Mouse (Mus musculus) CH12.LX (cell line): Measurements from ENCODE around the gene Rgs12. TPM values are rescaled to one million over a fixed set of nuclear protein-coding genes. Genes with fewer than 3 reads are reported as not detected.

Experiments
- DNase-seq: peaks from one replicate; pipeline ENCODE4 v3.0.0-alpha.2; 2013; ENCODE audit errors: extremely low read depth
- H3K27ac ChIP-seq: 2 replicates; pipeline ENCODE4 v1.5.1; 2012; ENCODE audit warnings: low read depth, mild to moderate bottlenecking, control low read depth, moderate library complexity; ENCODE audit not compliant: insufficient read depth
- H3K27me3 ChIP-seq: replicated peaks from 2 replicates; pipeline ENCODE3; 2012; ENCODE audit warnings: inconsistent platforms
- H3K36me3 ChIP-seq, 2 experiments: replicated peaks in 1 of 2; 2 replicates each; pipeline versions ENCODE3 to v1.6.1; 2012; ENCODE audit warnings: inconsistent platforms in 1 of 2, low read length in 1 of 2, mild to moderate bottlenecking in 1 of 2, mixed read lengths in 1 of 2, moderate library complexity in 1 of 2; ENCODE audit not compliant: control insufficient read depth in 1 of 2, insufficient read depth in 1 of 2
- H3K4me1 ChIP-seq, 2 experiments: 2 replicates each; pipeline ENCODE4 v1.6.1; 2012; ENCODE audit warnings: inconsistent platforms in 1 of 2, moderate library complexity in 1 of 2; ENCODE audit not compliant: insufficient read depth in 2 of 2, control insufficient read depth in 1 of 2
- H3K4me2 ChIP-seq: 2 replicates; pipeline ENCODE4 v1.6.1; 2012; ENCODE audit warnings: low read depth, mild to moderate bottlenecking, control low read depth; ENCODE audit not compliant: poor library complexity, insufficient read depth, severe bottlenecking
- H3K4me3 ChIP-seq, 3 experiments: fragments of 150-350 bp in 1 of 3; sonication (generic) in 1 of 3; replicated peaks in 1 of 3; 2 replicates each; pipeline versions ENCODE3 to v1.5.1; 2011 to 2012; ENCODE audit warnings: low read depth in 2 of 3, low read length in 2 of 3, mild to moderate bottlenecking in 2 of 3, moderate library complexity in 2 of 3, control low read depth in 1 of 3, improper control_type of control experiment in 1 of 3, inconsistent platforms in 1 of 3, mixed read lengths in 1 of 3; ENCODE audit not compliant: poor library complexity in 1 of 3
- H3K79me2 ChIP-seq: replicated peaks from 2 replicates; pipeline ENCODE4 v1.6.1; 2012; ENCODE audit warnings: mild to moderate bottlenecking, moderate library complexity; ENCODE audit not compliant: control insufficient read depth, poor library complexity, insufficient read depth, severe bottlenecking; ENCODE audit errors: extremely low read depth
- H3K9ac ChIP-seq: 2 replicates; pipeline ENCODE4 v1.6.1; 2012; ENCODE audit warnings: low read depth, mild to moderate bottlenecking, control low read depth, moderate library complexity; ENCODE audit not compliant: insufficient read depth
- H3K9me3 ChIP-seq: replicated peaks from 2 replicates; pipeline ENCODE3; 2012; ENCODE audit warnings: low read length, inconsistent platforms, mixed read lengths
- BHLHE40 ChIP-seq: IDR thresholded peaks from 2 replicates; pipeline ENCODE4 v1.6.1; 2011; ENCODE audit warnings: mild to moderate bottlenecking, low read depth, low read length, improper control_type of control experiment
- CHD1 ChIP-seq: IDR thresholded peaks from 2 replicates; pipeline ENCODE4 v1.6.1; 2012; ENCODE audit warnings: low read depth, low read length, improper control_type of control experiment, inconsistent platforms
- CHD2 ChIP-seq: IDR thresholded peaks from 2 replicates; pipeline ENCODE4 v1.6.1; 2011; ENCODE audit warnings: low read length, improper control_type of control experiment
- CTCF ChIP-seq, 2 experiments: IDR thresholded peaks in 1 of 2; conservative IDR thresholded peaks in 1 of 2; 2 replicates each; pipeline ENCODE4 v1.5.1; 2011 to 2012; ENCODE audit warnings: low read depth in 2 of 2, low read length in 2 of 2, improper control_type of control experiment in 1 of 2, inconsistent platforms in 1 of 2, mild to moderate bottlenecking in 1 of 2, moderate library complexity in 1 of 2
- E2F4 ChIP-seq: IDR thresholded peaks from 2 replicates; pipeline ENCODE4 v1.6.1; 2011; ENCODE audit warnings: low read depth, low read length, improper control_type of control experiment; ENCODE audit not compliant: insufficient replicate concordance
- ETS1 ChIP-seq: conservative IDR thresholded peaks from 2 replicates; pipeline ENCODE4 v1.6.1; 2012; ENCODE audit warnings: low read depth, mild to moderate bottlenecking, inconsistent platforms, low read length, improper control_type of control experiment, moderate library complexity
- GABPA ChIP-seq: IDR thresholded peaks from 2 replicates; pipeline ENCODE4 v1.6.1; 2012; ENCODE audit warnings: low read depth, low read length, improper control_type of control experiment, inconsistent platforms; ENCODE audit not compliant: insufficient replicate concordance
- HCFC1 ChIP-seq: IDR thresholded peaks from 2 replicates; pipeline ENCODE4 v1.6.1; 2012; ENCODE audit warnings: low read depth, mild to moderate bottlenecking, inconsistent platforms, low read length, improper control_type of control experiment
- IRF4 ChIP-seq: IDR thresholded peaks from 2 replicates; pipeline ENCODE4 v1.6.1; 2014; ENCODE audit warnings: low read depth, mild to moderate bottlenecking, inconsistent platforms, low read length, improper control_type of control experiment
- JUN ChIP-seq: IDR thresholded peaks from 2 replicates; pipeline ENCODE4 v1.6.1; 2011; ENCODE audit warnings: low read depth, mild to moderate bottlenecking, low read length, improper control_type of control experiment, moderate library complexity; ENCODE audit not compliant: insufficient read depth
- NELFE ChIP-seq: IDR thresholded peaks from 2 replicates; pipeline ENCODE4 v1.6.1; 2011; ENCODE audit warnings: low read depth, low read length, improper control_type of control experiment
- NRF1 ChIP-seq: IDR thresholded peaks from 2 replicates; pipeline ENCODE4 v1.6.1; 2014; ENCODE audit warnings: low read depth, mild to moderate bottlenecking, inconsistent platforms, low read length, improper control_type of control experiment, moderate library complexity
- POLR2AphosphoS2 ChIP-seq: IDR thresholded peaks from 2 replicates; pipeline ENCODE4 v1.6.1; 2011; ENCODE audit warnings: low read depth, low read length, improper control_type of control experiment
- TCF12 ChIP-seq: IDR thresholded peaks from 2 replicates; pipeline ENCODE4 v1.6.1; 2014; ENCODE audit warnings: low read depth, mild to moderate bottlenecking, inconsistent platforms, low read length, improper control_type of control experiment
- USF1 ChIP-seq: IDR thresholded peaks from 2 replicates; pipeline ENCODE4 v1.6.1; 2014; ENCODE audit warnings: low read depth, mild to moderate bottlenecking, inconsistent platforms, low read length, improper control_type of control experiment
- ZKSCAN1 ChIP-seq: IDR thresholded peaks from 2 replicates; pipeline ENCODE4 v1.6.1; 2012; ENCODE audit warnings: low read depth, inconsistent platforms, low read length, improper control_type of control experiment, borderline replicate concordance
- ZMIZ1 ChIP-seq: IDR thresholded peaks from 2 replicates; pipeline ENCODE4 v1.6.1; 2012; ENCODE audit warnings: low read depth, mild to moderate bottlenecking, inconsistent platforms, low read length, improper control_type of control experiment
- ZNF384 ChIP-seq: IDR thresholded peaks from 2 replicates; pipeline ENCODE4 v1.6.1; 2012; ENCODE audit warnings: low read depth, low read length, improper control_type of control experiment, inconsistent platforms
- dilution Hi-C: fragments of 300-500 bp; cut with MboI; formaldehyde crosslinking; loops from 2 replicates; pipeline ENCODE4 v1.14.3; 2020; ENCODE audit warnings: low sequenced_read_pairs; ENCODE audit not compliant: extremely low pct_unique_long_range_greater_than_20kb, extremely low pct_ligation_motif_present
- in situ Hi-C: fragments of 300-500 bp; cut with MboI; formaldehyde crosslinking; loops from 3 replicates; pipeline ENCODE4 v1.14.3; 2019; ENCODE audit warnings: low sequenced_read_pairs, low pct_ligation_motif_present, low pct_unique_long_range_greater_than_20kb, mixed read lengths
- polyA plus RNA-seq: library from polyadenylated mRNA; unstranded; fragments of >175 nt; gene quantifications from 2 replicates; pipeline ENCODE4 v1.2.1, GENCODE M21; 2012; ENCODE audit warnings: low read depth; ENCODE audit not compliant: insufficient read length
- total RNA-seq, 2 experiments: library from RNA; depleted of rRNA; stranded (reverse); fragments of 300-350 nt in 1 of 2; fragments of >200 nt in 1 of 2; gene quantifications; 2 replicates each; pipeline ENCODE4 v1.2.3; 2012 to 2014

Rgs12 gene
- total and polyA plus RNA-seq, 3 experiments = 6.8 to 9.8 (median 8.1) TPM

DNA sequence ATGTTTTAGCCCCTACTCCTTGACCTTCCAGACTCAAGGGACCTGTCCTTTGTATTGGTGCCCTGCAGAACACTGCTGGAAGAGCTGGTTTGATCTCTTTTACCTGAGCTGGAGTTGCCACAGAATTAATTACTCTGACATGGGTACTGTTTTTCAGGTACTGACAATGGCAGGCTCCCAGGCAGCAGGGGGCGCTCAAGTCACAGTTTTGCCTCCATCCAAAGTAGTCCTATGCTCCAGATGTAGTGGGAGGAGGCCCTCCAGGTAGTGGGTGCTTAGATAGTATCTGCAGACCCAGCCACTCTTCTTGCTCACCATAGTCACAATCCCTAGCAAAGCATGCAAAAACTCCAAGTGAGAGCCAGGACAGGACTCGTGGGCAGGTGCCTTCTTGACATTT lies 36.6 kb downstream of the Rgs12 start (continued):
- TF ChIP-seq ETS1 (no peak), E2F4 (no peak), GABPA (no peak), NELFE (peak; percentile 63; the same call in 1 of the 2 replicates)
- TF ChIP-seq, all 38 proteins: peak for 7

DNA sequence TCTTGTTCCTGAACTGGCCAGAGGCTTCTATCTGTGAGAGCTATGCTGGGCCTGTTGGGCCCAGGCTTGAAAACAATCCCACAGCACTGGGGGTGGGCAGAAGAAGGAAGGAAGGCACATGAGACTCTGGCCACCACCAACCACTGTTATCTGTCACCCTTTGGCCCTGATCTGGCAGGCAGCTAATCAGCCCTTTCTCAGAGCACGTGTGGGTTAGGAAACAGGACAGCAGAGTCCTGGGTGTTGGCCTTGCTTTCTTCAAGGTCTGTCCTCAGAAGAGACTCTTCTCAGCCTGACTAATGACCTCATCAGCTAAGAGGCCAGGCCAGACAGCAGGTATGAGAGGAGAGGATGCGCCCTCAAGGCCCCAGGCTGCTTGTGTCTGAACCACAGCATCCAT lies 38.2 kb downstream of the Rgs12 start:
- in situ Hi-C loops (loop anchor here (5.0 kb wide), 1 partner anchor 45 kb away; no protein-coding TSS in a partner anchor), dilution Hi-C loops (no loop called here)
- no peak overlapping the region for H3K9ac ChIP-seq
- H3K4me2 ChIP-seq = no peak overlapping the region
- H3K4me3 ChIP-seq = no peak overlapping the region
- peaks cover 8% of the 10 kb centered on the region for H3K27me3 ChIP-seq
- no peaks in the 10 kb centered on the region; a peak in 1 of 4 replicates for H3K4me1 ChIP-seq
- no peak for DNase-seq
- H3K79me2 ChIP-seq = no peaks in the 10 kb centered on the region
- no peak overlapping the region for H3K27ac ChIP-seq
- H3K9me3 ChIP-seq = no peaks in the 10 kb centered on the region
- TF ChIP-seq POLR2AphosphoS2 = no peak
- no peak for TF ChIP-seq TCF12
- no peak for TF ChIP-seq JUN
- TF ChIP-seq CTCF (conservative IDR thresholded peaks at IDR 0.05 in 1 of 2, IDR thresholded peaks at IDR 0.05 in 1 of 2; ENCODE audit: low read depth in 2 of 2, low read length in 2 of 2) = no peak
- TF ChIP-seq CHD1 = no peak
- no peak for TF ChIP-seq ZMIZ1
- no peak for TF ChIP-seq ZKSCAN1
- no peak for TF ChIP-seq NRF1
- TF ChIP-seq HCFC1 = no peak
- TF ChIP-seq ZNF384 = no peak
- TF ChIP-seq IRF4 = no peak
- no peaks in the 10 kb centered on the region for H3K36me3 ChIP-seq

DNA sequence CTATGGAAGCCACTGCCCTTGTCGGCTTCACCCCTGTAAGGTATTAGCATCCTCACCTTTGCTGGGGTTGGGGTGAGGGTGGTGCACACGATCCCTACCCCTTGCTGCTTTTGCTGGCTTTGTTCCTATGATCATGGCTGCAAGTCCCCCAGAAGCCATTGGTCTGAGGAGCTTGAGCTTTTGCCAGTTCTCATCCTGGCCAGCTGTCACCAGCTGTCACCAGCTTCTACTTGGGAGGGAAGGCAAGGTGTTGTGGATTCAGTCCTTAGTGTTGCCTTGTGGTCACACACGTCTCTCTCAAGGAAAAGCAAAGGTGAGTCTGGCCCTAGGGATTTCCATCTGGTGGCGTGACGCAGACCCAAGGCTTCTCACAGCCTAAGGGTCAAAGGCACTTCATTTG lies 39.4 kb downstream of the Rgs12 start:
- H3K9me3 ChIP-seq = no peaks in the 10 kb centered on the region
- H3K4me3 ChIP-seq = no peak overlapping the region
- in situ Hi-C loops = loop anchor here (5.0 kb wide), 1 partner anchor 44 kb away; no protein-coding TSS in a partner anchor
- dilution Hi-C loops = no loop called here
- H3K79me2 ChIP-seq = no peaks in the 10 kb centered on the region
- DNase-seq = no peak
- H3K4me1 ChIP-seq = no peaks in the 10 kb centered on the region; a peak in 1 of 4 replicates
- no peak overlapping the region for H3K9ac ChIP-seq
- no peaks in the 10 kb centered on the region for H3K36me3 ChIP-seq
- peaks cover 8% of the 10 kb centered on the region for H3K27me3 ChIP-seq
- no peak overlapping the region for H3K4me2 ChIP-seq
- TF ChIP-seq BHLHE40 (no peak), CHD2 (no peak), IRF4 (no peak), USF1 (no peak), POLR2AphosphoS2 (no peak), GABPA (no peak), NELFE (no peak)
- no peak overlapping the region for H3K27ac ChIP-seq
